Mouse (Mus musculus): ENCODE results near the gene Trip13.

The Trip13 gene

DNA sequence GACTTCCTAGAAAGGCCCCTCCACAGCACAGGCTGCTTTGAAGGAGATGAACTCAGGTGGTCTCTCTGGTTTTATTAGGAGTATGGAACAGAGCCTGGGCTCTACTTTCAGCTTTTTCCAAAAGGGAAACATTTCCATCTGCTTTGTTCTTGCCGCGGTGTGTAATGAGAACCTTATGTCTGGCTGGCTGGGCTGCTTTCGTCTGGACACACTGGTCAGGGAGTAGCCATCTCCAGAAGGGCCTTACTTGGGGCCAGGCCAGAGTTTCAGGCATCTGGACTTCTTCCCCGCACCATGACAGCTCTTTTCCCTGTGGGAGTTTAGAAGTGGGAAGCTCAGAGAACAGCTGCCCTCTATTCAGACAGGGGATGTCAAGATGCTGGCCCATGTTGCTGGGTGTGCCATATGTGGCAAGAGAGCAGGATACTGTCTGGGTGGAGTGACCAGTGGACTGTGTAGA is 50.1 kb downstream of the Trip13 start:
- peak; percentile 2 for DNase-seq (ENCODE audit: low read depth, low spot score)

DNA sequence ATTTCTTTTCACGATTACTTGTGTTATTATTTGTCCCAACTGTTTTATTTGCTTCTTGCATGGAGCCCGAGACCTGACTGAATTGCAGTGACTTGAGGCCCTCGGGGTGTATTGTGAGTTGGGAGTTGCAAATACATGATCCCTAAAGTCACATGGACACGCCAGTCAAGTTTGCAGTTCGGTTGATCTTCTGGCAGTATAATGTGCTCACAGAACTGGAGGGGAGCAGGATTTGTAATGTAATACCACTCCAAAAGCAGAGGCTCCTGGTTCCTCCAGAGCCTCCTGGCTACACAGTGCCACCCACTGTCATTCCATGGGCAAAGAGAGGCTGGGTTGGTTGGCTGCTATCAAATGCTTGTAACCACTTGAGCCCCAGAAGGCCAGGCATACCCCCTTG is 51.0 kb downstream of the Trip13 start:
- DNase-seq (ENCODE audit: low read depth, low spot score): no peak

DNA sequence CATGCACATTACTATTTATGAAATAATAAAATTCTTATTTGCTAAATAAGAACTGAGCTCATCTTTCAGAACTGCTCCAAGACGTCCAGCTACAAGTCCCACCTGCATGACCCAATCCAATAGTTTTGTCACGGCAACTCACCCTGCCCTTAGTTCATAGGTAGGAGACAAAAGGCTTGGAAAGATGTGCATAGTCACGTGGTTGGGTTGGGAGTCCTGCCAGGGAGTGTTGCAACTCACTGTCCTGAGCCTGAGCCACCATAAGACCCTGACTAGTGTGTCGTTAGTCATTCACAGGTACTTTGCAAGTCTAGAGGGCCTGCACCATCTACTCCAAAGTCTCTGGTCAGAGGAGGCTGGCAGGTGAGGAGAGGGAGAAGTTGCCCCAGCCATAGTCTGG is 51.5 kb downstream of the Trip13 start:
- DNase-seq (ENCODE audit: low read depth, low spot score): no peak

DNA sequence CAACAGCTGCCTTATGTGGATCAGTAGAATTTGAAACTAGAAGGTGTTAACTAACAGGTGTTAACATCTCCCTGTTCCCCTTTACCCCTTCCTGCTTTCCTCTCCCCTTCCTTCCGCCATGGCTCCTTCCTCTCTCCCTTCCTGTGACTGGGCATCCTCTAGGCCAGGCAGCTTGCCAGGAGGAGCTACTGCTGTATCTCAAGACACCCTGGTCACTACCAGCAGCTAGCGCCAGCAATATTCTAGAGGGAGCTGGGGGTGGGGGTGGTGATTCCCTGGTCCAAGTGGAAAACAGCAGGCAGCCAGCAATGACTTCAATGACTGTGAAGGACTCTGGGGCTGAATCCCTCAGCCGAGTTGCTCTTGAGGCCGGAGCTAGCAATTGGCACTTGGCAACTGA is 51.9 kb downstream of the Trip13 start:
- peak; percentile 2 for DNase-seq (ENCODE audit: low read depth, low spot score)

DNA sequence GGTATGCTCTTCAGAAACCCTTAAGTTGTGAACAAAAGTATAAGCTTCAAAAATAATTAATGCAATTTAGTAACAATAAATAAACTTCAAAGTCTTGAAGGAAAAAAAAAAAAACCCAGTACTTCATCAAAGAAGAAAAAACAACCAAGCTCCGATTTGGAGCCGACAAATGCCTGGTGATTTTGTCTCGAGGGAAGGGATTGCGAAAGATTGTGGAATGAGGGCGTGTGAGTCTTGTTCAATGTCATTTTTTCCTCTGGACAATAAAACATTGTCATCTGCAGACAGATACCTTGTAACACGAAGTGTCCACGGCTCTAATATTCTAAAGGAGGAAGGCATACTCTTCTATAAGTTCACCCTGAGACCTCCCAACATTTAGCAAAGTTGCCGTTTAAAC is 56.2 kb downstream of the Trip13 start:
- no peak for DNase-seq (ENCODE audit: low read depth, low spot score)

DNA sequence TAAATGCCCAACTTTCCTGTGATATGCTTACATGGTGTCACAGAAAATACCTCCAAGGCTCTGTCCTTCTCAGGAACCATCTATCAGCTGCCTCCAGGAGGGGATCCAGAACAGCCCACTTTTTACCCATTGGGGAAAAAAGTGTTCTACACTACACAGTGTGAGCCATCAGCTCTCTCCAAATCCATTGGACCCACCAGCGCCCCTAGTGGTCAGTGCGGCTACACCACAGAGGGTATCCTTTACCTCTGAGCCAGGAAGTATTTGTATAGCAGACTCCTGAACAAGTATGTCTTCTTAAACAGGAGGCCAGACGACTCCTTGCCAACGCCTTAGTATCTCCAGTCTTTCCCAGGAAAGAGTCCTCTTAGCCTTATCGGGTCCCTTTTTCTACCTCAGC is 57.8 kb downstream of the Trip13 start:
- no peak for DNase-seq (ENCODE audit: low read depth, low spot score)

DNA sequence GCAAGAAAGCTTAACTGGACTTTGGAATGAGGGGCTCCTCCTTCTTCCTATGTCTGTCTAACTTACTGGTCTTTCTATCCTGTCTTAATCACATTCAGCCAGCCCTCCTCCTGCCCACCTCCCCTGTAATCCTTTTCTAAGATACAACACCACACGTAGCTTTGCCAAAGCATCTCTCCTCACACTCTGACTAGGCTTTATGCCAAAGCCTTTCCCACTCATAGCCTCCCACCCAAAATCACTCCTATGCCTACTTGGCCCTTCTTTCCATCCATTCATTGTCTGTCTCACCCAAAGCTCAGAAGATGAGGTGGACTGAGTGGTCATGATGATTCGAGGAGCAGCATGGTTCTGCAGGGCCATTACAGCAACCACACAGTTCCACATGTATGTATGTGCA is 65.4 kb downstream of the Trip13 start:
- DNase-seq (ENCODE audit: low read depth, low spot score): peak; percentile 60

All from brain, adult 2 months (tissue).